Mouse (Mus musculus) forebrain, postnatal 0 days (tissue): ENCODE data around the gene Dapp1. TPM values are rescaled to one million over a fixed set of nuclear protein-coding genes. Genes with fewer than 3 reads are reported as not detected.

Experiments
- ATAC-seq: fragments of 200-750 bp; cut with Nextera tagmentation; 2 replicates; pipeline ENCODE4 v1.8.0; 2017; ENCODE audit warnings: mild to moderate bottlenecking, moderate library complexity
- DNase-seq: peaks from one replicate; pipeline ENCODE4 v3.0.0-alpha.2; 2015
- H3K27ac ChIP-seq: fragments of 300-500 bp; sonication (generic); 2 replicates; pipeline ENCODE4 v1.5.1; 2014; ENCODE audit warnings: low read depth, mild to moderate bottlenecking, antibody characterized with exemption, low read length, moderate library complexity, mixed read lengths
- H3K27me3 ChIP-seq: fragments of 300-500 bp; sonication (generic); 2 replicates; pipeline ENCODE4 v1.6.1; 2014; ENCODE audit warnings: mild to moderate bottlenecking, low read length, mixed read lengths; ENCODE audit not compliant: insufficient read depth
- H3K36me3 ChIP-seq: fragments of 300-500 bp; sonication (generic); 2 replicates; pipeline ENCODE4 v1.6.1; 2014; ENCODE audit warnings: mild to moderate bottlenecking, moderate library complexity; ENCODE audit not compliant: insufficient read depth
- H3K4me1 ChIP-seq: fragments of 300-500 bp; sonication (generic); 2 replicates; pipeline ENCODE4 v1.6.1; 2014; ENCODE audit warnings: antibody characterized with exemption; ENCODE audit not compliant: insufficient read depth
- H3K4me2 ChIP-seq: fragments of 300-500 bp; sonication (generic); 2 replicates; pipeline ENCODE4 v1.6.1; 2014; ENCODE audit warnings: low read depth, mild to moderate bottlenecking, moderate library complexity
- H3K4me3 ChIP-seq: fragments of 300-500 bp; sonication (generic); 2 replicates; pipeline ENCODE4 v1.5.1; 2014; ENCODE audit warnings: low read depth, low read length, mixed read lengths
- H3K9ac ChIP-seq: fragments of 300-500 bp; sonication (generic); 2 replicates; pipeline ENCODE4 v1.6.1; 2014; ENCODE audit warnings: mild to moderate bottlenecking
- H3K9me3 ChIP-seq: fragments of 300-500 bp; sonication (generic); 2 replicates; pipeline ENCODE4 v1.6.1; 2016; ENCODE audit warnings: low read length
- CTCF ChIP-seq: sonication (generic); IDR thresholded peaks from 2 replicates; pipeline ENCODE4 v1.5.1; 2016; ENCODE audit warnings: antibody characterized with exemption, control low read depth, low read depth
- WGBS: fragments of 180-500 bp; shearing (Covaris S2); extraction: QIAGEN DNeasy Blood & Tissue Kit; methylation state at CpG from one replicate; pipeline ENCODE4 v1.1.7; 2014; 5-methylcytosine and 5-hydroxymethylcytosine counted together
- polyA plus RNA-seq: library from polyadenylated mRNA; unstranded; fragments of >200 nt; fragmentation: Nextera tagmentation; extraction: Ambion mirVana; gene quantifications from 2 replicates; pipeline ENCODE4 v1.2.1, GENCODE M21; 2015
- total RNA-seq: library from RNA; depleted of rRNA; stranded (reverse); fragments of >200 nt; gene quantifications from 2 replicates; pipeline ENCODE4 v1.2.3, GENCODE M21; 2014

The Dapp1 gene
- total and polyA plus RNA-seq, 2 experiments from 2014 or later: 3.3 to 4.3 TPM

DNA sequence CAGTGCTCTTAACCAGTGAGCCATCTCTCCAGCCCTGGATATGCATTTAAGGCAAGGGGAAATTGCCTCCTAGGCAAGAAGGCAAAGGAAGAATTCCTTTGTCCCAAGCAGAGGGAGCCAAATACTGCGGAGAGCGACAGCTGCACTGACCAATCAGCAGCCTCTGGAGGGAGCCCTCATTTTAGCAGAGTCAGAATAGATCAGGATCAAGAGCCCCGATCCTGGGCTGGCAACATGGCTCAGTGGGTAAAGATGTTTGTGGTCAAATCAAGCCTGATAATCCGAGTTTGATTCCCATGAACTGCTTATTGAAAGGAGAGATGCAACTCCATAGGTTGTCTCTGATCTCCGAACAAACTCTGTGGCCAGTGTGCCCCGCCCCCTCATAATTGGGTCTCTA, 42.7 kb downstream of the Dapp1 start:
- Histone ChIP-seq H3K36me3 (no peaks in the 10 kb centered on the region), H3K9me3 (no peaks in the 10 kb centered on the region), H3K27me3 (no peaks in the 10 kb centered on the region), H3K4me3 (no peak overlapping the region), H3K9ac (no peak overlapping the region), H3K4me2 (no peak overlapping the region), H3K4me1 (no peaks in the 10 kb centered on the region), H3K27ac (no peak overlapping the region)
- DNase-seq (peak; percentile 60), ATAC-seq (peak; percentile 85)
- TF ChIP-seq CTCF: peak; percentile 50
- whole genome bisulfite sequencing: 45% methylated on average over 6 of the region's 6 CpGs

DNA sequence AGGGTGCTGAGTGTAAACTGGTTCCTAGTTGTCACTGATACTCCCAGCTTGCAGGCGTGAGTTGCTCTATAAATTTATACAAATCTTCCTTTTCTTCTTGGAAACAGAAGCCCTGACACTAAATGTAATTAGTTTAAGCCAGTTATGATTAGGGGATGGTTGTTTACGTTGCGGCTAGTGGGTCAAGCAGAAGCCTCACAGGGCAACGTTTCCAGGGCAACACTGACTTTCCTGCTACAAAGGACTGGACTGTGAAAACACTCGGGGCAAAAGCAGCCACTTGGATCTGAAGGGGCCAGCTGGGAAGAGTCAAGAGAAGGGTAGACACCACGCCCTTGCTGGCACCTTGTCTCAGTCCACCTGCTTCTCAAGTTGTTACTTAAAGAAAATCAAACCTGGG, 44.8 kb downstream of the Dapp1 start:
- Histone ChIP-seq H3K27ac (no peak overlapping the region), H3K36me3 (peaks cover 4% of the 10 kb centered on the region; the same call in 1 of the 2 replicates), H3K4me2 (no peak overlapping the region), H3K4me3 (no peak overlapping the region), H3K9ac (no peak overlapping the region), H3K9me3 (no peaks in the 10 kb centered on the region), H3K4me1 (no peaks in the 10 kb centered on the region), H3K27me3 (no peaks in the 10 kb centered on the region)
- DNase-seq: no peak
- WGBS: 41% methylated on average over 6 of the region's 6 CpGs
- ATAC-seq: no peak
- no peak for TF ChIP-seq CTCF

DNA sequence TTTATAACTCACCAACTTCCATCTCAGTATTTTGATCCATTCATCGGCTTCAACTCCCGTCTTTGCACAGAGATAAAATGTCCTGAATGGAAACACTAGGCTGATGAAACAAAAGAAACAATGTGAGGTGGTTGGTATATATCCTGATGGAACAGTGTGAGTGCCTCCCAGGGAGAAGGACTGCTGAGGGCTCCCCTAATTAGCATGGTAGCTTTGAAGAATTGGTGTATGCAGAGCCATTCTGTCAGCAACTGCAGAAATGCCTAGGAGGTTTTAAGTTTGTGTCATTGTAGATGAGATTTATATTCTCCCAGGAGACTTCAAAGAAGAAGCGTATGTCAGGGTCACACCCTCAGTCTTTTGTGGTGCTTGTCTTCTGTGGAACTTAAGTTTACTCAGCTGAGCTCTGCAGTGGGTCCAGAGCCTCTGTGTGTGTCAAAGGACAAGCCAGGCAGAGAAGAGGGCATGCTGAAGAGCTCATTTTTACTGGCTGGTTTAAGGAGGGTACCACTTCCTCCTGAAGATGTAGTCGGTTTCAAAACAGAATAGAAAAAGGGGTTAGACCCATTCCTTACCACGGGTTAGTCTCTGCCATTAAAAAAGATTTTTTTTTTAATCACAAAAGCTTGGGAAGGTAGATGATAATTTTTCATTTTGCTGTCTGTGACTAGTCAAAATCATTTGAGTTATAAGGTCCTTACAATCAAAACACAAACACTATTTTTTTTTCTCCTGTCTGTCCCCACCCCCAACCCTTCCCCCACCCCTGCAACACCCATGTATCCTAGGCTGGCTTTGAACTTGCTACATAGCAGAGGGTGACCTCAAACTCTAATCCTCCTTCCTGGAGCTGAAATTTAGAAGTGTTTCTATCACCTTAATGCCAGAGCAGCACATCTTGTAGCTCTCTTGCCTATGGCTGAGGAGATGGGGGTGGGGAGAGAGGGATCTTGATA, 45.5 kb downstream of the Dapp1 start:
- no peaks in the 10 kb centered on the region for H3K27me3 ChIP-seq
- H3K4me2 ChIP-seq: no peak overlapping the region
- 43% methylated on average over 5 of the region's 5 CpGs for WGBS
- ATAC-seq (no peak), DNase-seq (no peak)
- no peaks in the 10 kb centered on the region for H3K4me1 ChIP-seq
- peaks cover 4% of the 10 kb centered on the region; the same call in 1 of the 2 replicates for H3K36me3 ChIP-seq
- TF ChIP-seq CTCF: no peak
- no peaks in the 10 kb centered on the region for H3K9me3 ChIP-seq
- H3K4me3 ChIP-seq: no peak overlapping the region
- no peak overlapping the region for H3K9ac ChIP-seq
- H3K27ac ChIP-seq: no peak overlapping the region

DNA sequence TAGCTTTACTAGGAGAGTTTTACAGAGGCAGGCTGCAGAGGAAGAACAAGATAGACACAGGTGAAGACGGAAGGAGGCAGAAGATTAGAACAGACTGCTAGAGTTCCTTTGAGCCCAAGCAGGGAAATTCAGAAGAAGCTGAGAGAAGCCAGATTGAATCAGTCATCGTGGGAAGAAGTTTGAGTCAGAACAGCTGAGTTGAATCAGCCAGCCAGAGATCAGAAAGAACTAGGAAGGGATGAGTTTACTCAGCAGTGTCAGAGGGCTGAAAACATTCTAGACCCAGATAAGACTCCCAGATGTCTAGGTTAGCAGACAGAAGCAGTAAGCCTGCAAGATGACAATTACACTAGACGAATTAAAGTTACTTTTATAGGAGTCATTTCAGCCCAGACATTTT, 47.4 kb downstream of the Dapp1 start:
- ATAC-seq (no peak), DNase-seq (no peak)
- H3K4me1 ChIP-seq: no peaks in the 10 kb centered on the region
- H3K4me3 ChIP-seq: no peak overlapping the region
- H3K9ac ChIP-seq: no peak overlapping the region
- no peak overlapping the region for H3K4me2 ChIP-seq
- H3K27ac ChIP-seq: no peak overlapping the region
- no peaks in the 10 kb centered on the region for H3K27me3 ChIP-seq
- H3K36me3 ChIP-seq: peaks cover 15% of the 10 kb centered on the region
- 86% methylated on average over 3 of the region's 3 CpGs for WGBS
- no peak for TF ChIP-seq CTCF
- H3K9me3 ChIP-seq: no peaks in the 10 kb centered on the region

DNA sequence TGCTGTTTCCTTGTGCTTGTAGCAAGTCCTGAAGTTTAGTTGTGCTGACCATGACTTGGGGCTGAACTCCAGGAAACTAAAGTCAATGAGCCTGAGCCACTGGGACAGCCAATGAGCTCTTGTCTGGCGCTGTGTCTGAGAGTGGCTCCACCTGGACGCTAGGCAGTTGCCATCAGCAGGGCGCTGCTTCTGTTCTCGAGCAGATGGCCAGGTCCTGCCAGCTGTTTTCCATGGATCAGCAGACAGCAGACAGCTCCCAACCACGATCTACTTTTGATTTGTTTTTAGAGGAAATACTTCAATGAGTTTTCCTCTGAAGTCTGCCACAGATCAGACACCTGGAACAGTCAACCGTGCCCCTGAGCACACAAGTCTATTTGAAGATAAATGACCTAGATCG, 48.6 kb downstream of the Dapp1 start:
- Histone ChIP-seq H3K36me3 (peaks cover 20% of the 10 kb centered on the region), H3K9ac (no peak overlapping the region), H3K4me2 (no peak overlapping the region), H3K4me1 (no peaks in the 10 kb centered on the region), H3K4me3 (no peak overlapping the region), H3K9me3 (no peaks in the 10 kb centered on the region), H3K27me3 (no peaks in the 10 kb centered on the region), H3K27ac (no peak overlapping the region)
- no peak for TF ChIP-seq CTCF
- WGBS: 82% methylated on average over 7 of the region's 7 CpGs
- DNase-seq (no peak), ATAC-seq (no peak)

DNA sequence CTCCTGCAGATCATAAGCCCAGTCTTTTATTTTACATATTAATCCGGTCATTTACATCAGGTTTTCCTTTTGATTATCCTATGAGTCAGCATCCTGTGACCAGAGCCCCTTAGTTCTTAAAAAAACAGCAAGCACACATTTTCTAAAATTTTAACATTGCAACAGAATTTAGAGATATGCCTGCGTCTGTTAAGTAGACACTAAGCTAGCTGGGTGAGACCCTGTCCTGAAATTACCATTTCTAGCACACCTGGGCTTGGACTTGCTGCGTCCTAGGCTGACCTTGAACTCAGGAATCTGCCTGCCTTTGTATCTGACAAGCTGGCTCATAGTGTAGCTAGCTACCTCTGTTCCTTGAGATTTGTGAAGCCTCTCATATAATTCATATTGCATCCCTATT, 51.4 kb downstream of the Dapp1 start:
- WGBS: 96% methylated on average over 3 of the region's 3 CpGs
- Histone ChIP-seq H3K36me3 (peaks cover 36% of the 10 kb centered on the region), H3K4me1 (no peaks in the 10 kb centered on the region), H3K27ac (no peak overlapping the region), H3K4me3 (no peak overlapping the region), H3K9ac (no peak overlapping the region), H3K27me3 (no peaks in the 10 kb centered on the region), H3K9me3 (no peaks in the 10 kb centered on the region), H3K4me2 (no peak overlapping the region)
- DNase-seq (no peak), ATAC-seq (no peak)
- no peak for TF ChIP-seq CTCF

DNA sequence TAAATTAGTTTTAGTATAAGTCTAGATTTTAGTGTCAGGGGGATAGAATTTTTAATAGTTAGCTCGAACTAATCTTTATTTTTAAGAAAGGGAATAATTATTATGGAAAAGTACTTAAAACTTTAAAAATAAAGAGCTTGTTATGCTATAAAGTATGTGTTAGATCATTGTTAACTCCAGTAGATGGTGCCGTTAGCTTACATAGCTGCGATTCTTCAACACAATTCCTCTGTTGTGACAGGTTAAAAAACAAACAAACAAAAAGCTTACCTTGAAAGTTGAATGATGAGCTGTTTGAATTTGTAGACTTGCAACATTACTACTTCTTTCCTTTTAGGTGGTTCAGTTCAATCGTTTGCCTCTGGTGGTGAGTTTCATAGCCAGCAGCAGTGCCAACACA, 54.3 kb downstream of the Dapp1 start:
- no peak for ATAC-seq
- H3K27ac ChIP-seq: no peak overlapping the region
- H3K9ac ChIP-seq: no peak overlapping the region
- H3K36me3 ChIP-seq: peaks cover 36% of the 10 kb centered on the region
- H3K4me2 ChIP-seq: no peak overlapping the region
- no peak for DNase-seq
- TF ChIP-seq CTCF: peak; percentile 2; the same call in 1 of the 2 replicates
- 87% methylated on average over 4 of the region's 4 CpGs for whole genome bisulfite sequencing
- H3K27me3 ChIP-seq: no peaks in the 10 kb centered on the region
- H3K4me1 ChIP-seq: no peaks in the 10 kb centered on the region
- no peak overlapping the region for H3K4me3 ChIP-seq
- no peaks in the 10 kb centered on the region for H3K9me3 ChIP-seq
